Mouse (Mus musculus) right cerebral cortex, postnatal 10 days (tissue): ENCODE results near the gene Cd200r1.

Source experiments
- DNase-seq, 2 experiments: peaks; one replicate each; pipeline ENCODE4 v3.0.0; 2021; ENCODE audit warnings: low spot score in 2 of 2

The Cd200r1 gene

DNA sequence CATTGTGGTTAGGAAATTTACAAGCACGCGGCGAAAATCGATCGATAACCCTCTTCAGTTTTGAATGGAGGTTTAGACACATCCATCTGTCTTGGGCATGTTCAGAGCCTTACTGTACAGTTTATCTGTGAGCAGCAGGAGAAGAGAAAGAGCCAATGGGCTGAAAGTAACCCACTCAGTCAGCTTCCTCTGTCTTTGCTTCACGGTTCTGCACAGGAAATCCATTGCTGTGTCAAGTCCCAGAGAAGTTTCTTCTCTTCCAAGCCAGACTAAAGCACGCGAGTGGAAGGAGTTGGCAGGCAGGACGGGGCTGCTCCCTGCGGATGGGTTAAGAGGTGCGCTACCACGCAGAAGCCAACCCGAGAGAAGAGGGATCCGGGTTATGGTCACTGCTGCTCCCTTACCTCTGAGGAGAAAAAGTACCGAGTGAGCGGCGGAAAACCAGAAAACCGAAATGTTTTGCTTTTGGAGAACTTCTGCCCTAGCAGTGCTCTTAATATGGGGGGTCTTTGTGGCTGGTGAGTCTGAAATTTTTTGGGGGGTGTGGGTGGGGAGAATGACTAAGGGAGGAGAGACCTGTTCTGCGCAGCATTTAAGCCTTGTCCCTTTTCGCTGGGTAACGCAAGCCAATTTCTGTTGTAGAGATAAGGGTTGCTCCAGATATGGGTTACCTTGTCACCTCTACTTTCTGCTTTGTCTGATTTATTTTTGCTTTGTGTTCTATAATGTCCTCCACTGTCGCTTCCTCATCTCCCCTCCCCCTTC, at the start of gene Cd200r1:
TSS of gene Cd200r1 (plus strand) at position 182 of the 765 bp plus-strand sequence.
- no peak for DNase-seq

- peak; percentile 44 to 56 for DNase-seq
Measured at GRCm38 (mm10) chr16:44716305-44717140, 49.0 kb upstream of the Cd200r1 start.

DNA sequence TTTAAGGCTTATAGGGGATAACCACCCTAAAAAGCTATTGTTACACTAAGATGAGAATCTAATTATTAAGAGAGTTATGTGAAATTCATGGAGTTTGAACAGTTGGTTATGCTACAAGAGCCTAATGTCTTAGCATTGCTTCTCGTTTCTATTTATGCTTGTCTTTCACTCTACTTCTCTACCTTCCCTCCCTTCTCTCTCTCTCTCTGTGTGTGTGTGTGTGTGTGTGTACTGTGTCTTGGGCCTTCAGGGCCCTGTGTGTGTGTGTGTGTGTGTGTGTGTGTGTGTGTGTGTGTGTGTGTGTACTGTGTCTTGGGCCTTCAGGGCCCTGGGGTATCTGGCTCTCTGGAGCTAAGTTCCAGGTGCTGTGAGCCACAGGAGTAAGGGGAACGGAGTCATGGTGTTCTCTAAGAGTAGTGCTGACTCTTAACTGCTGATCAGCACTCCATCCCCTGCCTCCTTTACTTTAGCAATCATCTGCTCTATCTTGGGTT, 48.3 kb upstream of the Cd200r1 start:
- no peak for DNase-seq

GRCm38 (mm10) chr16:44717838-44718237, 47.7 kb upstream of the Cd200r1 start:
- no peak for DNase-seq

- no peak for DNase-seq
Measured at GRCm38 (mm10) chr16:44719349-44719748, 46.2 kb upstream of the Cd200r1 start.

- no peak for DNase-seq
Measured at GRCm38 (mm10) chr16:44720518-44720917, 45.0 kb upstream of the Cd200r1 start.

DNA sequence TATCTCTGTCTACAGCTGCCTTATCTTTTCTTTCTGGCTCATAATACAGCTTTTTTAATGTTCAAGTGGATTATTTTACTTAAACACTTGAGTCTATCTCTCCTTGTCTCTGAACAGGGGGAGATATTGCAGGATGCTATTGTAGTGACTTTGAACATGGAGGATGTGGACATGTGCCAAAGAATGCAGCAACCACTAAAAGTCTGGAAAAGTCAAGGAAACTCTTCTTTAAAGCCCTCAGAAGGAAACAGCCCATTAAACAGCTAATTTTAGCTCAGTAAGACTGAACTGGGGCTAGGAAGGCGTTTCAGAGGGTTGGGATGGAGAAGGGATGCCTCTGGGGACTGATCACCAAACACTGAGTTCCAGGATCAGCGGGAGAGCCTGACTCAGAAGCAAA, 42.9 kb upstream of the Cd200r1 start:
- DNase-seq: no peak

- DNase-seq: peak; percentile 95
Measured at GRCm38 (mm10) chr16:44724083-44724787, 41.3 kb upstream of the Cd200r1 start, which contains the start of gene Nepro. Gene Nepro (plus strand): TSS chr16:44724301.

- peak; percentile 72 to 79 for DNase-seq
Measured at GRCm38 (mm10) chr16:44724847-44725246, 40.7 kb upstream of the Cd200r1 start.

DNA sequence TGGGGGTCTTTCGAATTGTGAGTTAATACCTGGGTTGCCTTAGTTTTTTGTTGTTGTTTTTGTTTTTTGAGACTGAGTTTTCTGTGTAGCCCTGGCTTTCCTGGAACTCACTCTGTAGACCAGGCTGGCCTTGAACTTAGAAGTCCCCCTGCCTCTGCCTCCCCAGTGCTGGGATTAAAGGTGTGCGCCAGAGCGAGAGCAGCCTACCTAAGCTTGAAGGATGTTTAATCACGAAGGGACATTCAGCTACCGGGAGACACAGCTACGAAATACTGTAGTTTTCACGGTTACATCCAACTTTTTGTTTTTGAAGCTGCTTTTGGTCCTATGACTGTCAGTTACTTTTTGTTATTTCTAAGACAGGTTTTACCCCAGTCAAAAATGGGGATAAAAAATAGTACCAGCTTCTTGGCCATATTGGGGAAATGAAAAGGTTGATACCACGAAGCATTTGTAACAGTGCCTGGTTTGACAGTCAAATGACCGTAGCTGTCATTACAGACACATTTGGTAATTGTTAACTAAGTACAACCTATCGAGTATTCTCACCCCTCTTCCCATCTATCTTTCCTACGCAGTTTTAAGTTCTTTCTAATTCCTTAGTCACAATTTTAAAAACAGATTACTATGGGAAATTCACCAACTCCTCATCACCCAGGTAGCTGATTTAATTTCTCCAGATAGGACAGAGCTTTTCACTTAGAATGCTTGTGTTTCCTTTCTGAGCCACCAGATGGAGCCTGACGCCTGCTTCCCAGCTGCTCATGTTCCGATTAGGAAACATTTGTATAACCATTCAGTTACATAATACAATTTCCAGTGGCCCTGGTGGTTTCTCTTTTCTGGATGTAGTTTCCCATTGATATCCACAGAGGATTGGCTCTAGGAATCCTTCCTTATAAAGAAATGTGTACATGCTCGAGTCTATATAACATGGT, 40.0 kb upstream of the Cd200r1 start:
- DNase-seq: peak; percentile 87 to 89

DNA sequence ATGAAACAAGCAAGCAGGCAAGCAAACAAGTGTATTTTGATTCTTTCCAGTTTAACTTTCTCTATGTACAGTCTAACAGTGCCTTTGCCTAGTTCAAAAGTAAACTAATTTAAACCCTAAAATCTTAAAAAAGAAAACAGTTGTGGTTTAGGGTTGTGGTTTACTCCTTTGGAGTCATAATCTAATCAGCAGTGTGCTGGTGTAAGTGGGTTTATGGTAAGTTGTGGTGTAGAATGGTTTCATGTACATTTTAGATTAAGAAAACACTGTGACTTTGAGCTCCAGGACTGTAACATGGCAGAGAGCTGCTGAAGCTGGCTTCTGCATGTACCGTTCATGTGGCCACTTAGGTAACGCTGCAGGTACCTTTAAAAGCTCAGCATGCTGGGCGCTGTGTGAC, 38.0 kb upstream of the Cd200r1 start:
- no peak for DNase-seq

DNA sequence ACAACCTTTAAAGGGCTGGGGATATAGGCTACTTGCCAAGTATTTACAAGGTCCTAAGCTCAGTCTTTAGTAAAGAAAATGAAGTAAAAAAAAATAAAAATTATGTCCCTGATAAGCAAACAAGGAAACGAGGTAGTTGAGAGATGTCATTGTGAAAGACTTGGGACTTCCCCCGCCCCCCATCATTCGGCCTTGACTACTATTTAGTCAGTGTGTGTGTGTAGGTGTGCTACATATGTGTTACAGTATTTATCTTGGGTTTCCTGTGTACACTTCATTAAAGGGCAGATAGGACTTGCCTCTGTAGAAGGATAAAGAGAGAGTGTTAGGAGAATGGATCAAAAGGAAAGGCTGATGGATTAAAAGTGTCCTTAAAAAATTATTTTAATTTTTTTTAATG, 31.5 kb upstream of the Cd200r1 start:
- DNase-seq: no peak

GRCm38 (mm10) chr16:44735676-44736075, 29.9 kb upstream of the Cd200r1 start:
- no peak for DNase-seq

- no peak for DNase-seq
Measured at GRCm38 (mm10) chr16:44736118-44736517, 29.4 kb upstream of the Cd200r1 start.

DNA sequence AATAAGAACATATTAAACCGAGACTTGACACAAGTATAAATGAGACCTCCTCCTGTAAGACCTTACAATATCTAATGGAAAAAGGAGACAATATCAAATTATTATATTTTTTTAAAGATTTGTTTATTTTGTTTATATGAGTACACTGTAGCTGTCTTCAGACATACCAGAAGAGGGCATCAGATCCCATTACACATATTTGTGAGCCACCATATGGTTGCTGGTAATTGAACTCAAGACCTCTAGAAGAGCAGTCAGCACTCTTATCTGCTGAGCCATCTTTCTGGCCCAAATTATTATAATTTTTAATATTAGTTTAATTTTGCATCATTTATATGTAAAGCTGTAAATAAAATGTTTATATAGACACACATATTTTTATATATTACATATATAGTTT, 22.8 kb upstream of the Cd200r1 start:
- no peak for DNase-seq

GRCm38 (mm10) chr16:44745471-44745865, 20.1 kb upstream of the Cd200r1 start:
- DNase-seq: no peak

- peak; percentile 90 to 92 for DNase-seq
Measured at GRCm38 (mm10) chr16:44745866-44746562, 19.5 kb upstream of the Cd200r1 start, which contains the start of gene Gtpbp8. Gene Gtpbp8 (minus strand): TSS chr16:44746363.

GRCm38 (mm10) chr16:44748007-44748406, 17.5 kb upstream of the Cd200r1 start:
- no peak for DNase-seq

- no peak for DNase-seq
Measured at GRCm38 (mm10) chr16:44757700-44758099, 7.8 kb upstream of the Cd200r1 start.

DNA sequence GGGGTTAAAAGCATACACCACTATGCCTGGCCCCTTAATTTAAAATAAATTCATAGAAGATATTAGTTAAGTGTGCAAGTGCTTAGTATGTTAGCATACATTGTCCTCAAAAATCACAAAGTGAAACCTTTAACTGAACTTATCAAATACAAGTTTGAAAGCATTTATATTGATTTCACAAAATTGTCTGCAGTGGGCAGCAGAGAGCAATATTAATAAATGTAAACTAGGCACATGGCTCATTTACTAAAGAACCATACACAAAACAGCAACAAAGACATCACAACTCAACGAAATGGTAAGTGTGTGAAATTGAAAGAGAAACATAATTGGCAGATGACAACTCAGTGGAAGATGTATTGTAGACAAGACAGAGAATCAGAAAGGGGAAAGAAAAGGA, 3.7 kb upstream of the Cd200r1 start:
- DNase-seq: no peak
